Mouse (Mus musculus): ENCODE measurements around the gene Arhgef3. TPM values are rescaled to one million over a fixed set of nuclear protein-coding genes. Genes with fewer than 3 reads are reported as not detected.

Arhgef3 gene
- polyA plus RNA-seq, 1 experiment from 2014 or later = 3.5 TPM

DNA sequence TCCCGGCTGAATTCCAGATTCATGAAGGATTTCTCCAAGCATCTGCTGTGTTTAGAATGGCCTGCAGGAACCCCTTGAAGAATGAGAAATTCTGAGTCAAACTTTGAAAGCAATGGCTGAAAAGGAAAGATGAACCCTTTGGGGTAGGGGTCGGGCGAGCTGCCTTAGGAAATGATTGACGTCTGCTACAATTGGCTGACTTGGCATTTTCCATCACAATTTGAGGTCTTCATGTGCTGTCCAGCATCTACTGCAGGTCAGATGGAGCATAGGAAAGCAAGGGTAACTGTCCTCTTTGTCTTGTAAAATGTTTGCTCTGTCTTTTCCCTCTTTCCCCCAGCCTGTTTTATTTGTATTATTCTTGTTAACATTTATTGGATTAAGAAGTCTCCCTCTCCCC, 246.8 kb downstream of the Arhgef3 start:
- Histone ChIP-seq H3K9me3 (ENCODE audit: control insufficient read depth, low read length) (no peaks in the 10 kb centered on the region), H3K36me3 (ENCODE audit: control insufficient read depth, insufficient read depth, low read length) (no peaks in the 10 kb centered on the region), H3K4me1 (replicated peaks; ENCODE audit: control insufficient read depth, insufficient read depth, low read length) (no peaks in the 10 kb centered on the region), H3K27ac (ENCODE audit: low read depth, low read length) (no peak overlapping the region), H3K27me3 (ENCODE audit: control insufficient read depth, insufficient read depth, low read length) (no peaks in the 10 kb centered on the region), H3K9ac (ENCODE audit: low read depth, low read length) (no peak overlapping the region), H3K4me3 (ENCODE audit: low read depth, low read length) (no peak overlapping the region), H3K4me2 (replicated peaks; ENCODE audit: low read depth, low read length) (no peak overlapping the region)
- ATAC-seq (ENCODE audit: low FRiP score) (no peak), DNase-seq (ENCODE audit: low spot score) (no peak)
- WGBS = 56% methylated on average over 4 of the region's 4 CpGs

DNA sequence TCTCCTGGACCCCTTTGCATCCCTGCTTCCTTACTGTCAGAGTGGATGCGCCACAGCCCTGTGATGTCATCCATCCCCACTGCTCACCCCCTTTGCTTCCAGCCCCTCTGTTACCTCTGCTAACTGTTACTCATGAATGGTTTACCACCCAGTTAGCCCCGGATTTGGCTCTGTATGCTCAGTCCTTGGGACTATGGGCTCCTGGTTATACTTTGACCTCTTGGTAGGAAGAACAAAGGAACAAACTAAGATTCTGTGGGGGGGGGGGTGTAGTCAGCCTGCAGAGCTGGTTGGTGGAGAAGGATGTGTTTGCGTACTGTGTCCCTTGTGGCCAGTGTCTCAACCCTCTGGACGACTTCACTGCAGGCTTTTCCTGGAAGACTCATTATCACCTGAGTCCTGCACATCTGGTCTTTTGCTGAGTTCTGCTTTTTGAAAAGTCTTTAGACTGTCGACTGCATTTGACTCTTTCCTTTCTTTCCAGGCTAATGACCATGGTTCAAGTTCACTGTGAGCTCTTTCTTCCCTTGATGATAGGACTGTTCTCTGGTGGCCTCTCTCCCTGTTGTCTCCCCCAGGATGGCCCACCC, 250.1 kb downstream of the Arhgef3 start:
- H3K9ac ChIP-seq (ENCODE audit: low read depth, low read length) = no peak overlapping the region
- no peaks in the 10 kb centered on the region for H3K4me1 ChIP-seq (replicated peaks; ENCODE audit: control insufficient read depth, insufficient read depth, low read length)
- no peak for DNase-seq (ENCODE audit: low spot score)
- no peak for ATAC-seq (ENCODE audit: low FRiP score)
- WGBS = 70% methylated on average over 5 of the region's 5 CpGs
- no peaks in the 10 kb centered on the region for H3K36me3 ChIP-seq (ENCODE audit: control insufficient read depth, insufficient read depth, low read length)
- H3K4me2 ChIP-seq (replicated peaks; ENCODE audit: low read depth, low read length) = no peak overlapping the region
- no peak overlapping the region for H3K4me3 ChIP-seq (ENCODE audit: low read depth, low read length)
- H3K27ac ChIP-seq (ENCODE audit: low read depth, low read length) = no peak overlapping the region
- H3K27me3 ChIP-seq (ENCODE audit: control insufficient read depth, insufficient read depth, low read length) = no peaks in the 10 kb centered on the region
- H3K9me3 ChIP-seq (ENCODE audit: control insufficient read depth, low read length) = no peaks in the 10 kb centered on the region

DNA sequence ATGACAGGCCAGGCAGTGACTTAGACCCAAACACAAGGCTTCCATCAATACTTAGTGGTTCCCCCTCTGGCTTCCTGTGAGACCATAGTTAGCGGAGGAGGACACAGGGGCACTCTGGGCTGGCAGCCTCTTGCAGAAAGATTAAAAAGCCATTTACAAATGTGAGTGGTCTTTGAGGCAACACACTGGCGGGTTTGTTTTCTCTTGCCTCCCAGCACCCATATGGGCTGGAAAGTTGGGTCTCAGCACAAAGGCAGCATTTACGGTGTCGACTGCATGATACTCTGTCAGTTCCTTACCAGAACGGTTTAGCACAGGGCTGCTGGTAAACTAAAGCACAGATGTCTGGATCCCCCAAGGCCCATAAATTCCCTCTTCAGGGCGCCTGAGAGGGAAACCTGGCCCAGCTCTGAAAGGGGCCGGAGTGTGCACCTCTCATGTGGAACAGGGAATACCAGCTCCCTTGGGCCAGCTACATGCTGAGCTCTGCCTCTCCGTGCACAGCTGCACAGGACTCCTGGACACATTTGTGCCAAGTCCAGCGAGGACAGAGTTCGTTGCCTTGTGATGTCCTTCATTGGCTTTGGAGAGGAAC, 252.5 kb downstream of the Arhgef3 start:
- Histone ChIP-seq H3K9ac (ENCODE audit: low read depth, low read length) (no peak overlapping the region), H3K9me3 (ENCODE audit: control insufficient read depth, low read length) (no peaks in the 10 kb centered on the region), H3K4me1 (replicated peaks; ENCODE audit: control insufficient read depth, insufficient read depth, low read length) (no peaks in the 10 kb centered on the region), H3K4me3 (ENCODE audit: low read depth, low read length) (no peak overlapping the region), H3K4me2 (replicated peaks; ENCODE audit: low read depth, low read length) (no peak overlapping the region), H3K36me3 (ENCODE audit: control insufficient read depth, insufficient read depth, low read length) (no peaks in the 10 kb centered on the region), H3K27ac (ENCODE audit: low read depth, low read length) (no peak overlapping the region), H3K27me3 (ENCODE audit: control insufficient read depth, insufficient read depth, low read length) (no peaks in the 10 kb centered on the region)
- WGBS = 69% methylated on average over 10 of the region's 10 CpGs
- ATAC-seq (ENCODE audit: low FRiP score) (no peak), DNase-seq (ENCODE audit: low spot score) (no peak)

DNA sequence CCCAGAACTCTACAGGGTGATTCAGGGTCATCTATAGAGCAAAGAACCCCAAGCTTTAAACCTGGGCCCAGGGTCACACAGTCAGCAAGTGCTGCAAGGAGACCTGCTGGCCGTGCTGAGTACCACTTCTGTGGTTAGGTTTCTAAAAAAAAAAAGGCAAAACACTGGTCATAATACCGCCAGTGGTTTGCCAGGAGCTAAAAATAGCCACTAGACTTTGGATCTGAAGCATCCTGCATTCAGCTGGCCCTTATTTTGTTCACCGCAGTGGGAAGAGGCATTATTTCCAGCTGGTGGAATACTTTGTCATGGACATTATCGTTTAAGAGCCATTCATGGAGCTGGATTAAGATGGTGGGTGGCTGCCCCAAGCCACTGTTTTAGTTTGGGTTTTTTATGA, 253.9 kb downstream of the Arhgef3 start:
- no peaks in the 10 kb centered on the region for H3K9me3 ChIP-seq (ENCODE audit: control insufficient read depth, low read length)
- H3K9ac ChIP-seq (ENCODE audit: low read depth, low read length) = no peak overlapping the region
- H3K4me2 ChIP-seq (replicated peaks; ENCODE audit: low read depth, low read length) = no peak overlapping the region
- DNase-seq (ENCODE audit: low spot score) (no peak), ATAC-seq (ENCODE audit: low FRiP score) (no peak)
- H3K4me3 ChIP-seq (ENCODE audit: low read depth, low read length) = no peak overlapping the region
- H3K27me3 ChIP-seq (ENCODE audit: control insufficient read depth, insufficient read depth, low read length) = no peaks in the 10 kb centered on the region
- H3K4me1 ChIP-seq (replicated peaks; ENCODE audit: control insufficient read depth, insufficient read depth, low read length) = no peaks in the 10 kb centered on the region
- WGBS = 54% methylated on average over 4 of the region's 4 CpGs
- no peaks in the 10 kb centered on the region for H3K36me3 ChIP-seq (ENCODE audit: control insufficient read depth, insufficient read depth, low read length)
- H3K27ac ChIP-seq (ENCODE audit: low read depth, low read length) = no peak overlapping the region

DNA sequence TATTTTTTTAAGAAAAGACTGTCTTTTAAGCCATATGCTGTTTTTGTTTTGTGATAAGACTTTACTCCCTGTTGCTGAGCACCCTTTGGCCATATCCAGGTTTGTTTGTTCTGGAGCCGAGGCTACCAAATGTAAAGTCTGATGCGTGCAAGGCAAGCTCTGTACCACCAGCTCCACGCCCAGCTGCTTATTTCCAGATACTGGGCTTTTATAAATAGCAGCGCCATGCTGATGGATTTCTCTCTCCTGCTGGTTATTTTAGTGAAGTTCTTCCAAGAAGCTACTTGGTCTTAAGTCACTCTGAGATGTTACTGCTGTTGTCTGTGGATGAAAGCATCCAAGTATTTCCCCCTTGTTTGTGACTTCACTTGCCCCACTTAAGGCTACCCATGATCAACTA, 254.8 kb downstream of the Arhgef3 start:
- ATAC-seq (ENCODE audit: low FRiP score) (no peak), DNase-seq (ENCODE audit: low spot score) (no peak)
- H3K9ac ChIP-seq (ENCODE audit: low read depth, low read length) = no peak overlapping the region
- no peak overlapping the region for H3K27ac ChIP-seq (ENCODE audit: low read depth, low read length)
- no peaks in the 10 kb centered on the region for H3K4me1 ChIP-seq (replicated peaks; ENCODE audit: control insufficient read depth, insufficient read depth, low read length)
- 86% methylated on average over 4 of the region's 4 CpGs for WGBS
- H3K4me3 ChIP-seq (ENCODE audit: low read depth, low read length) = no peak overlapping the region
- no peaks in the 10 kb centered on the region for H3K36me3 ChIP-seq (ENCODE audit: control insufficient read depth, insufficient read depth, low read length)
- H3K9me3 ChIP-seq (ENCODE audit: control insufficient read depth, low read length) = no peaks in the 10 kb centered on the region
- no peak overlapping the region for H3K4me2 ChIP-seq (replicated peaks; ENCODE audit: low read depth, low read length)
- no peaks in the 10 kb centered on the region for H3K27me3 ChIP-seq (ENCODE audit: control insufficient read depth, insufficient read depth, low read length)

DNA sequence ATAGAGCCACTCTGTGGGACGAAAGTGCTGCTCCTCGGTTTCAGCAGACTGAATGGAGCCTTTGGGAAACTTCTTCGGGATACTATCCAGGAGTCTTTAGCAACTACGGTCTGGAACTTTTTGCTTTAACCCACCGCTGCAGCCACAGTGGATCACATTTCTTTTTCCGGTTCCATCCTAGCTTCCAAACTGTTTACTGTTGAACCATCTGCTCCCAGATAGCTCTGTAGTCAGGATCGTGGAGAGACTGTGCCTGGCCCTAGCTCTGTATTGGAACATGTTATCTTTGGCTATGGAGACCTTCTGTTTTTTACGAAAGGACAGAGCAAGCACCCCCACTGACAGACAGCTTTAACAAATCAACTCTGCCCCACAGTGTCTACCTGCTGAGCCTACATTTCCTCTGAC, 257.0 kb downstream of the Arhgef3 start:
- ATAC-seq (ENCODE audit: low FRiP score) (no peak), DNase-seq (ENCODE audit: low spot score) (no peak)
- H3K4me3 ChIP-seq (ENCODE audit: low read depth, low read length) = no peak overlapping the region
- H3K9me3 ChIP-seq (ENCODE audit: control insufficient read depth, low read length) = no peaks in the 10 kb centered on the region
- no peaks in the 10 kb centered on the region for H3K4me1 ChIP-seq (replicated peaks; ENCODE audit: control insufficient read depth, insufficient read depth, low read length)
- no peaks in the 10 kb centered on the region for H3K36me3 ChIP-seq (ENCODE audit: control insufficient read depth, insufficient read depth, low read length)
- no peaks in the 10 kb centered on the region for H3K27me3 ChIP-seq (ENCODE audit: control insufficient read depth, insufficient read depth, low read length)
- H3K9ac ChIP-seq (ENCODE audit: low read depth, low read length) = no peak overlapping the region
- H3K4me2 ChIP-seq (replicated peaks; ENCODE audit: low read depth, low read length) = no peak overlapping the region
- WGBS = 70% methylated on average over 8 of the region's 8 CpGs
- no peak overlapping the region for H3K27ac ChIP-seq (ENCODE audit: low read depth, low read length)

DNA sequence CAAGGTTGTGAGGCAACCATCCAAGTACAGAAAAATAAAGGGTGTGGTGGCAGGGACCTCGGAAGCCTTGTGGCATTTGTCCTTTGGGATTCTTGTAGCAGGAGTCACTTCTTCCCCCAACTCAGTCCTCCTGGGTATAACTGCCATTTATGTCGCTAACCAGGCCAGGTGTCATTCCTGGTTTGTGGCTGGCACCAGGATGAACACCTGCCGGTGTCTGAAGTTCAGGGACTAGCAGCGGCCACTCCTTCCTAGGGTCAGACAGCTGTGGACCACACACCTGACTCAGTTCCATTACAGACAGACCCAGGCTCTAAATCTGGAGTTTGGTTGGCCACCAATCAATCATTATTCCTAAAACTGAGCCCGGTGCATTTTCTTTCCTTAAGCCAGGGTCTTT, 258.8 kb downstream of the Arhgef3 start:
- Histone ChIP-seq H3K27me3 (ENCODE audit: control insufficient read depth, insufficient read depth, low read length) (no peaks in the 10 kb centered on the region), H3K4me3 (ENCODE audit: low read depth, low read length) (no peak overlapping the region), H3K27ac (ENCODE audit: low read depth, low read length) (no peak overlapping the region), H3K36me3 (ENCODE audit: control insufficient read depth, insufficient read depth, low read length) (no peaks in the 10 kb centered on the region), H3K4me1 (replicated peaks; ENCODE audit: control insufficient read depth, insufficient read depth, low read length) (no peaks in the 10 kb centered on the region), H3K9me3 (ENCODE audit: control insufficient read depth, low read length) (no peaks in the 10 kb centered on the region), H3K9ac (ENCODE audit: low read depth, low read length) (no peak overlapping the region), H3K4me2 (replicated peaks; ENCODE audit: low read depth, low read length) (no peak overlapping the region)
- 87% methylated on average over 5 of the region's 5 CpGs for WGBS
- DNase-seq (ENCODE audit: low spot score) = no peak
- ATAC-seq (ENCODE audit: low FRiP score) = no peak

DNA sequence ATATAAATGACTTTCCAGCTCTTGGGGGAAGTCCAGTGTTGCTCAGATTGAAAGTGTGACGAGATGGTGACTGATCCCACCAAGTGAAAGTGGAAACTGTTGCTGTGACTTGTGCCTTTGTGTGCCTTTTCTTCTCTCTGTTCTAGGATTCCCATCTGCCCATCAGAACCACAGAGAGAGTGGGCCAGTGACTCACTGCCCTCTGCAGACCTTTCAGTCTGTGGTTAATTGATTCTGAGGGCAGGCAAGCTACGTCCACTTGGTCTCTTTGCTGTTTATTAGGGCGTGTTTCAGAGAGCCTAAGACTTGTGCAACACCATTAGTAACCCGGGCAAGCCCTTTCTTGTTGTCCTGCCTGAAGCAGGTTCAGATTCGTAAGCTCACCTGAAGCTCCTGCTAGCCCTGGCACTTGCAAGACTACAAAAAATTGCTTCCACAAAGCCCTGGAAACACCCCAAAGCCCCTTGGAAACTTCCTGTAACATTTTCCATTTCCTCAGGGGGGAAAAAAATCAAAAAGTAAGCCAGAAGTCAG, 261.5 kb downstream of the Arhgef3 start:
- ATAC-seq (ENCODE audit: low FRiP score) (no peak), DNase-seq (ENCODE audit: low spot score) (no peak)
- no peak overlapping the region for H3K9ac ChIP-seq (ENCODE audit: low read depth, low read length)
- no peaks in the 10 kb centered on the region for H3K27me3 ChIP-seq (ENCODE audit: control insufficient read depth, insufficient read depth, low read length)
- no peaks in the 10 kb centered on the region for H3K9me3 ChIP-seq (ENCODE audit: control insufficient read depth, low read length)
- no peak overlapping the region for H3K4me2 ChIP-seq (replicated peaks; ENCODE audit: low read depth, low read length)
- no peak overlapping the region for H3K27ac ChIP-seq (ENCODE audit: low read depth, low read length)
- H3K4me3 ChIP-seq (ENCODE audit: low read depth, low read length) = no peak overlapping the region
- 60% methylated on average over 5 of the region's 5 CpGs for WGBS
- H3K4me1 ChIP-seq (replicated peaks; ENCODE audit: control insufficient read depth, insufficient read depth, low read length) = no peaks in the 10 kb centered on the region
- H3K36me3 ChIP-seq (ENCODE audit: control insufficient read depth, insufficient read depth, low read length) = no peaks in the 10 kb centered on the region

DNA sequence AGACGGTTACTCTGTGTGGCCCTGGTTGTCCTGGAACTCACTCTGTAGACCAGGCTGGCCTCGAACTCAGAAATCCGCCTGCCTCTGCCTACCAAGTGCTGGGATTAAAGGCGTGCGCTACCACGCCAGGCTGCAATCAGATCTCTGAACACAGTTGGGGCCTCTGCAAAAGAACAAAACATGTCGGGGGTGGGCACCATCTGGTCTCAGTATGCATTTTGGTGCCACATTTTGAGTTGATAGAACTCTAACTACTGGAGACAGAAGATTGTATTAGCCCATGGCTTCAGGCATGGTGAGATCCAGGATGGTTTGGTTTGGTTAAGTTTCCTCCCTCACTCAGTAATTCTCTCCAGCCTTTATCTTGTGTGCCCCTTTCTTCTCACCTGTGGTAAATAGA, 264.0 kb downstream of the Arhgef3 start:
- Histone ChIP-seq H3K9me3 (ENCODE audit: control insufficient read depth, low read length) (no peaks in the 10 kb centered on the region), H3K36me3 (ENCODE audit: control insufficient read depth, insufficient read depth, low read length) (no peaks in the 10 kb centered on the region), H3K27me3 (ENCODE audit: control insufficient read depth, insufficient read depth, low read length) (no peaks in the 10 kb centered on the region), H3K4me2 (replicated peaks; ENCODE audit: low read depth, low read length) (no peak overlapping the region), H3K4me3 (ENCODE audit: low read depth, low read length) (no peak overlapping the region), H3K27ac (ENCODE audit: low read depth, low read length) (no peak overlapping the region), H3K9ac (ENCODE audit: low read depth, low read length) (no peak overlapping the region), H3K4me1 (replicated peaks; ENCODE audit: control insufficient read depth, insufficient read depth, low read length) (no peaks in the 10 kb centered on the region)
- no peak for DNase-seq (ENCODE audit: low spot score)
- no peak for ATAC-seq (ENCODE audit: low FRiP score)
- WGBS = 98% methylated on average over 7 of the region's 7 CpGs
